Mouse (Mus musculus): ENCODE data around the gene Tmem116.

The Tmem116 gene

DNA sequence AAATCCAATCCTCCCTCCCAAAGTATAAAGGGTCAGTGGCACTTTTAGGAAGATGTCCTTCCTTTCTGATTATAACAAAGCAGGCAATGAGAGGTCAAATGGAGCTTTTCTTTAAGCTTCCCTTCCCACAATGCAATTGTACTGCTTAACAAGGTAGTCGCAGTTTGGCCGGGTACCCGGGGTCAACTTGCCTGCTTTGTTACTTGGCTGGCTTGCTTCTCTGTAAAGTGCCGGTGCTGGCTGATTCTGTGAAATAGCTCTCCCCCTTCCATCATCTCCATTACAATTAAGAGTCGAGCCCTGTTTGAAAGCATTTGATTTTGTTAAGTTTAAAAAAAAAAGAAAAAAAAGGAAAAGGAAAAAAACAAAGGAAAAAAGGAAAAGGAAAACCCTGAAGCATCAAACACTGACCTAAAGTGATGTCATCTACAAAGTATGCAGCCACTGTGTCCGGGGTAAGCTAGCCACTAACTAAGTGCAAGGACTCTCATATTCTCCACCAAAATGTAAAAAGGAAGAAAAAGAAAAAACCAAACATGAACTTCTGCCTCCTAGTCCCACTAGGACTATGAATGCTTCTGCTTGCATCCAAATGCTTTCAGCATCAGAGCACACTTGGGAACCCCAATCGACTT, 85.3 kb downstream of the Tmem116 start:
- no peaks in the 10 kb centered on the region for H3K9me3 ChIP-seq (ENCODE audit: low read length)
- H3K4me3 ChIP-seq (replicated peaks; ENCODE audit: low read length), result peak overlapping the region; percentile 49
- TF ChIP-seq POU5F1 (IDR thresholded peaks at IDR 0.05; ENCODE audit: borderline replicate concordance, low read length) (no peak), NANOG (IDR thresholded peaks at IDR 0.05; ENCODE audit: borderline replicate concordance, low read length) (no peak; the same call in 1 of the 2 replicates), CTCF (conservative IDR thresholded peaks at IDR 0.05; ENCODE audit: low read length) (no peak)
- H3K36me3 ChIP-seq (ENCODE audit: insufficient read depth, low read length), result peaks cover 70% of the 10 kb centered on the region
- H3K27me3 ChIP-seq (ENCODE audit: insufficient read depth, low read length), result no peaks in the 10 kb centered on the region
- peaks cover 96% of the 10 kb centered on the region for H3K4me1 ChIP-seq (replicated peaks; ENCODE audit: low read depth, low read length)

- Histone ChIP-seq H3K4me3 (replicated peaks; ENCODE audit: low read length) (peak overlapping the region; percentile 49), H3K27me3 (ENCODE audit: insufficient read depth, low read length) (no peaks in the 10 kb centered on the region), H3K36me3 (ENCODE audit: insufficient read depth, low read length) (peaks cover 65% of the 10 kb centered on the region), H3K9me3 (ENCODE audit: low read length) (no peaks in the 10 kb centered on the region), H3K4me1 (replicated peaks; ENCODE audit: low read depth, low read length) (peaks cover 96% of the 10 kb centered on the region)
- no peak for TF ChIP-seq POU5F1 (IDR thresholded peaks at IDR 0.05; ENCODE audit: borderline replicate concordance, low read length)
- TF ChIP-seq CTCF (conservative IDR thresholded peaks at IDR 0.05; ENCODE audit: low read length), result no peak
- no peak for TF ChIP-seq NANOG (IDR thresholded peaks at IDR 0.05; ENCODE audit: borderline replicate concordance, low read length)
These were observed 85.9 kb downstream of the Tmem116 start for GRCm38 (mm10) chr5:121537588-121537987.

DNA sequence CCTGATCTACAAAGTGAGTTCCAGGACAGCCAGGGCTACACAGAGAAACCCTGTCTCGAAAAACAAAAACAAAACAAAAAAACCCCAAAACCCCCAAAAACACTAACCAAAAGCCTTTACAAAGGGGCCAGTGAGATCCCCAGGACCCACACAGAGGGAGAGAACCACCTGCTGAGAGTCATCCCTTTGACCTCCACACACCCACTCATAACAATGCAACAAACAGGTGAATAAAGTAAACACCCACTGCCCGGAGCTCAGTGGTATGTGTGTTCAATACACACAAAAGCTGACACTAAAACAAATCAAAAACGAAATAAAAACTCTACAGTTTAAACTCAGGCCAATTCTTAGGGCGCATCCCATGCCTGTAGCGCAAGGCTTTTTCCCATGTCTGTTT, 88.4 kb downstream of the Tmem116 start:
- H3K9me3 ChIP-seq (ENCODE audit: low read length), result no peaks in the 10 kb centered on the region
- no peaks in the 10 kb centered on the region for H3K27me3 ChIP-seq (ENCODE audit: insufficient read depth, low read length)
- peak overlapping the region; percentile 13; the same call in 1 of the 2 replicates for H3K4me3 ChIP-seq (replicated peaks; ENCODE audit: low read length)
- TF ChIP-seq NANOG (IDR thresholded peaks at IDR 0.05; ENCODE audit: borderline replicate concordance, low read length) (0 out of 2 replicates have a peak, but pooled peaks have one; percentile 17), POU5F1 (IDR thresholded peaks at IDR 0.05; ENCODE audit: borderline replicate concordance, low read length) (no peak), CTCF (conservative IDR thresholded peaks at IDR 0.05; ENCODE audit: low read length) (no peak)
- peaks cover 97% of the 10 kb centered on the region for H3K4me1 ChIP-seq (replicated peaks; ENCODE audit: low read depth, low read length)
- H3K36me3 ChIP-seq (ENCODE audit: insufficient read depth, low read length), result peaks cover 42% of the 10 kb centered on the region

GRCm38 (mm10) chr5:121541235-121541634, 89.5 kb downstream of the Tmem116 start:
- no peaks in the 10 kb centered on the region for H3K9me3 ChIP-seq (ENCODE audit: low read length)
- peaks cover 31% of the 10 kb centered on the region for H3K36me3 ChIP-seq (ENCODE audit: insufficient read depth, low read length)

GRCm38 (mm10) chr5:121543370-121543769, 91.7 kb downstream of the Tmem116 start:
- Histone ChIP-seq H3K9me3 (ENCODE audit: low read length) (no peaks in the 10 kb centered on the region), H3K27me3 (ENCODE audit: insufficient read depth, low read length) (no peaks in the 10 kb centered on the region), H3K4me3 (replicated peaks; ENCODE audit: low read length) (0 out of 2 replicates have a peak overlapping the region, but pooled peaks have one; percentile 17), H3K36me3 (ENCODE audit: insufficient read depth, low read length) (peaks cover 25% of the 10 kb centered on the region), H3K4me1 (replicated peaks; ENCODE audit: low read depth, low read length) (peaks cover 76% of the 10 kb centered on the region)
- TF ChIP-seq NANOG (IDR thresholded peaks at IDR 0.05; ENCODE audit: borderline replicate concordance, low read length), result no peak
- TF ChIP-seq CTCF (conservative IDR thresholded peaks at IDR 0.05; ENCODE audit: low read length), result no peak
- no peak for TF ChIP-seq POU5F1 (IDR thresholded peaks at IDR 0.05; ENCODE audit: borderline replicate concordance, low read length)

More at GRCm38 (mm10) chr5:121541235-121541634, 89.5 kb downstream of the Tmem116 start:
- 0 out of 2 replicates have a peak overlapping the region, but pooled peaks have one; percentile 13 for H3K4me3 ChIP-seq (replicated peaks; ENCODE audit: low read length)
- TF ChIP-seq POU5F1 (IDR thresholded peaks at IDR 0.05; ENCODE audit: borderline replicate concordance, low read length) (no peak), CTCF (conservative IDR thresholded peaks at IDR 0.05; ENCODE audit: low read length) (no peak), NANOG (IDR thresholded peaks at IDR 0.05; ENCODE audit: borderline replicate concordance, low read length) (no peak)
- no peaks in the 10 kb centered on the region for H3K27me3 ChIP-seq (ENCODE audit: insufficient read depth, low read length)
- peaks cover 86% of the 10 kb centered on the region for H3K4me1 ChIP-seq (replicated peaks; ENCODE audit: low read depth, low read length)

DNA sequence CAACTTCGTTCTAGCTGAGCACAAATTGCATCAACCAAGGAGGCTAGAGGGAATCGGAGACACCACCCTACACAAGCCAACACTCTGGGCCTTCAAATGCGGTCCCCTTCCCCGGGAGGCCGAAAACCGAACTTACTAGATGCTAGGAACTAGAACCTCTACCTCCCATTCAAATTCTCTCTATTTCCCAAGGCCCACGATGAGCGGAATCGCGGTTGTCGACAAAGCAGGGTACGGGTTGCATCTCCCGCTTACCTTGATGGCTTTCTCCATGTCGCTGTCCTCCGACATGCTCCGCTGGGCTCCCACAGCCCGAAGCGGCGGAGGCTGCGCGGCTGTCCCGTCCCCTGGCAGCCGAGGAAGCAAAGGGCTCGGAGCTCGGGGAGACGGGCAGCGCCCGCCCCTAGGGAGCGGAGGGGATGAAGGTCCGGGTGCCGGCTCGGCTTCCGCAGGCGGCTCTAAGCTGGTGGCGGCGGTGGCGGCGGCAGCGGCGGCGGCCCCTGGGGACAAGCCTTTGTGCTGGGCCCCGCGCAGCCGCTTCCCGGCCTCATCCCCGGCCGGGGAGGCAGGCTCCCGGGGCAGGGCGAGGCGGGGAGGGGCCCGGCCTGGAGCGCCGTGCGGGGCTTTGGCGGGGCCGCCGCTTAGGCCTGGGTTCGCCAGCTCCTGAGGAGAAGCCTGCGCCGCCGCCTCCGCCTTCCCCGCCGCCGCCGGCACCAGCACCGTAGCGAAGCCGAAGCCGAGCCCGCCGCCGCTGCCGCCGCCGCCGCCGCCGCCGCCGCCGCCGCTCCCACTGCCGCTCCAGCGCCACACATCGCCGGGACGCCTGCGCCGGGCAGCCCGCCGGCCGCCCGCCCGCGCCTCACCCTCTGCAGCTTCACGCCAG, 93.5 kb downstream of the Tmem116 start, which contains the start of the genes Adam1a and Gm42878:
Adam1a (minus strand) TSS at position 573 of the 883 bp plus-strand sequence.
Gm42878 (minus strand) TSS at position 573 of the 883 bp plus-strand sequence.
- Histone ChIP-seq H3K4me1 (replicated peaks; ENCODE audit: low read depth, low read length) (peaks cover 58% of the 10 kb centered on the region), H3K4me3 (replicated peaks; ENCODE audit: low read length) (peak within 1 kb of the TSS; percentile 98), H3K27me3 (ENCODE audit: insufficient read depth, low read length) (no peaks in the 10 kb centered on the region), H3K36me3 (ENCODE audit: insufficient read depth, low read length) (peaks cover 17% of the 10 kb centered on the region), H3K9me3 (ENCODE audit: low read length) (no peaks in the 10 kb centered on the region)
- no peak for TF ChIP-seq POU5F1 (IDR thresholded peaks at IDR 0.05; ENCODE audit: borderline replicate concordance, low read length)
- TF ChIP-seq NANOG (IDR thresholded peaks at IDR 0.05; ENCODE audit: borderline replicate concordance, low read length), result no peak
- no peak for TF ChIP-seq CTCF (conservative IDR thresholded peaks at IDR 0.05; ENCODE audit: low read length)

GRCm38 (mm10) chr5:121545793-121546529, 94.3 kb downstream of the Tmem116 start, which contains the start of gene Mapkapk5:
Mapkapk5 (minus strand) TSS chr5:121545905.
- TF ChIP-seq CTCF (conservative IDR thresholded peaks at IDR 0.05; ENCODE audit: low read length), result no peak
- TF ChIP-seq POU5F1 (IDR thresholded peaks at IDR 0.05; ENCODE audit: borderline replicate concordance, low read length), result no peak
- TF ChIP-seq NANOG (IDR thresholded peaks at IDR 0.05; ENCODE audit: borderline replicate concordance, low read length), result no peak
- peak within 1 kb of the TSS; percentile 98 for H3K4me3 ChIP-seq (replicated peaks; ENCODE audit: low read length)
- H3K27me3 ChIP-seq (ENCODE audit: insufficient read depth, low read length), result no peaks in the 10 kb centered on the region
- peaks cover 50% of the 10 kb centered on the region for H3K4me1 ChIP-seq (replicated peaks; ENCODE audit: low read depth, low read length)
- no peaks in the 10 kb centered on the region for H3K9me3 ChIP-seq (ENCODE audit: low read length)
- peaks cover 17% of the 10 kb centered on the region for H3K36me3 ChIP-seq (ENCODE audit: insufficient read depth, low read length)

Measured in E14TG2a.4 (cell line).